Mouse (Mus musculus) testis, adult 2 months (tissue): ENCODE results near the gene Aim2.

Experiments used
- CTCF ChIP-seq: fragments of 200-500 bp; IDR thresholded peaks from 2 replicates; pipeline ENCODE4 v1.5.1; 2012; ENCODE audit warnings: low read depth, mild to moderate bottlenecking, inconsistent platforms, low read length, moderate library complexity; ENCODE audit not compliant: control insufficient read depth, insufficient read depth, insufficient replicate concordance
- POLR2A ChIP-seq: fragments of 200-500 bp; IDR thresholded peaks from 2 replicates; pipeline ENCODE4 v1.6.1; 2012; ENCODE audit warnings: low read depth, mild to moderate bottlenecking, inconsistent platforms, low read length, moderate library complexity; ENCODE audit not compliant: control insufficient read depth

DNA sequence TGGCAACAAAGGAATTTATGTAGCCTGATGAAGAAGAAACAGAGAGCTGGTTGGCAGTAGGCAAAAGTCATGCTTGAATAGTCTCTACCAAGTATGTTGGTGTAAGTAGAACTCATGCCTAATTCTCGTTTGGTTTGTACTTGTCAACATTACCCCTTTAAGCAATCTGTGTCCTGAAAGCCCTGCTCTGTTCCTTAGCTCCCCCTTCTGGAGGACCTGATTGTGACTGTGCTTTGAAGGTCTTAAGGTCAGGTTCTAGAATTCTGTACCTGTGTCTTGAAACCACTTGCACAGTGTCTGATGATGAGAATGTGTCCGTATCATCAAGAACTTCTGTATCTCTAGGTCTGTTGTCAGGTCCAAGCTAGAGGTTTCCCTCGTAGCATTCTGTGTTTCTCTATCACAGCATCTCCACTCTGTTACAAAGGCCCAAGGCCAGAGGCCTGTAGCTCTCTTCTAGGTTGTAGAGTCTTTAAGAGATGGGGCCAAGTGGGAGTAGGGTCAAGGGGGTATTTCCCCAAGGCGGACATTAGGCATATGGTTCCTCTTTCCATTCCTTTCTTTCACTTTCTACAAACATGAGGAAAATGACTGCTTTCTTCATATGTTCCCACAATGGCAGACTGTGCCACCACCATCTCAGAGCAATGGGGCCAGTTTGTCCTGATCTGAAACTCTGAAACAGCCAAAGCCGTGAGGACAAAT is 79.5 kb downstream of the Aim2 start:
- TF ChIP-seq POLR2A (no peak), CTCF (no peak)
